Mouse (Mus musculus) cortical plate, adult 2 months (tissue): Measurements from ENCODE around the gene Cdt1.

Experiments
- CTCF ChIP-seq: fragments of 200-500 bp; IDR thresholded peaks from 2 replicates; pipeline ENCODE4 v1.5.1; 2011; ENCODE audit warnings: mild to moderate bottlenecking, control low read depth, low read length; ENCODE audit not compliant: insufficient read depth; ENCODE audit errors: extremely low read depth
- POLR2A ChIP-seq: fragments of 200-500 bp; IDR thresholded peaks from 2 replicates; pipeline ENCODE4 v1.6.1; 2011; ENCODE audit warnings: mild to moderate bottlenecking, low read length, control low read depth; ENCODE audit not compliant: insufficient read depth; ENCODE audit errors: extremely low read depth

GRCm38 (mm10) chr8:122564363-122565352 lies 3.2 kb upstream of the Cdt1 start:
- no peak for TF ChIP-seq CTCF
- TF ChIP-seq POLR2A = no peak
